Comparison of ENCODE assay signal across 18 mouse cellular contexts in genomic region chr10:66558097-66558840, GRCm38 (mm10).
A peak's percentile ranks its signal among the peaks of the same experiment; 100 is the strongest.
DNase-seq lines count a peak whose midpoint lies in the region; ATAC-seq and TF ChIP-seq lines count a peak whose summit lies in the region.
"Had no signal": no experiment of that assay in that cellular context is flagged by ENCODE, and none has a peak within 500 bp of the region (broad histone marks: within the 10 kb centered on the region; RNA-seq: fewer than 3 reads in every experiment).

No protein-coding gene starts in this region.

- TF ChIP-seq CTCF in lung, postnatal 0 days (IDR thresholded peaks at IDR 0.05): no peak

- H3K27ac ChIP-seq in neural tube, embryonic 12.5 days: no peak overlapping the region
- H3K27ac ChIP-seq in neural tube, embryonic 15.5 days (replicated peaks): no peak overlapping the region
- H3K27ac ChIP-seq in hindbrain, embryonic 13.5 days: no peak overlapping the region
- no peak overlapping the region for H3K27ac ChIP-seq in lung, postnatal 0 days (ENCODE audit: low read length)
- H3K27ac ChIP-seq: limb, embryonic 12.5 days; liver, embryonic 14.5 days; neural tube, embryonic 13.5 days had no signal

- no peak overlapping the region for H3K9ac ChIP-seq in neural tube, embryonic 12.5 days
- no peak overlapping the region for H3K9ac ChIP-seq in neural tube, embryonic 15.5 days (replicated peaks)
- no peak overlapping the region for H3K9ac ChIP-seq in hindbrain, embryonic 13.5 days
- no peak overlapping the region for H3K9ac ChIP-seq in lung, postnatal 0 days (replicated peaks; ENCODE audit: low read depth)
- H3K9ac ChIP-seq: limb, embryonic 12.5 days; liver, embryonic 14.5 days; neural tube, embryonic 13.5 days had no signal

- peak; percentile 48 for ATAC-seq in neural tube, embryonic 12.5 days (ENCODE audit: low FRiP score, low read depth)
- no peak for ATAC-seq in neural tube, embryonic 15.5 days (ENCODE audit: low FRiP score)
- peak; percentile 69 for ATAC-seq in hindbrain, embryonic 13.5 days (ENCODE audit: low FRiP score)
- no peak for ATAC-seq in lung, postnatal 0 days

- no peaks in the 10 kb centered on the region for H3K36me3 ChIP-seq in neural tube, embryonic 12.5 days
- H3K36me3 ChIP-seq in neural tube, embryonic 15.5 days: no peaks in the 10 kb centered on the region
- no peaks in the 10 kb centered on the region for H3K36me3 ChIP-seq in hindbrain, embryonic 13.5 days
- H3K36me3 ChIP-seq in lung, postnatal 0 days (ENCODE audit: insufficient read depth, low read length): no peaks in the 10 kb centered on the region
- H3K36me3 ChIP-seq: limb, embryonic 12.5 days; neural tube, embryonic 13.5 days had no signal

- no peaks in the 10 kb centered on the region for H3K9me3 ChIP-seq in neural tube, embryonic 12.5 days
- no peaks in the 10 kb centered on the region for H3K9me3 ChIP-seq in neural tube, embryonic 15.5 days (replicated peaks)
- H3K9me3 ChIP-seq in hindbrain, embryonic 13.5 days: no peaks in the 10 kb centered on the region
- no peaks in the 10 kb centered on the region for H3K9me3 ChIP-seq in lung, postnatal 0 days (ENCODE audit: low read length)
- H3K9me3 ChIP-seq: limb, embryonic 12.5 days; neural tube, embryonic 13.5 days had no signal

- no peak overlapping the region for H3K4me3 ChIP-seq in neural tube, embryonic 12.5 days
- no peak overlapping the region for H3K4me3 ChIP-seq in neural tube, embryonic 15.5 days (replicated peaks)
- H3K4me3 ChIP-seq in hindbrain, embryonic 13.5 days: no peak overlapping the region
- no peak overlapping the region for H3K4me3 ChIP-seq in lung, postnatal 0 days (ENCODE audit: low read depth, low read length)
- H3K4me3 ChIP-seq: limb, embryonic 12.5 days; neural tube, embryonic 13.5 days had no signal

- WGBS in neural tube, embryonic 12.5 days: 53% methylated on average over 6 of the region's 6 CpGs
- WGBS in neural tube, embryonic 15.5 days: 44% methylated on average over 6 of the region's 6 CpGs
- 29% methylated on average over 6 of the region's 6 CpGs for WGBS in hindbrain, embryonic 13.5 days
- 75% methylated on average over 6 of the region's 6 CpGs for WGBS in lung, postnatal 0 days

- H3K27me3 ChIP-seq in neural tube, embryonic 12.5 days (replicated peaks): no peaks in the 10 kb centered on the region
- no peaks in the 10 kb centered on the region for H3K27me3 ChIP-seq in neural tube, embryonic 15.5 days (replicated peaks)
- H3K27me3 ChIP-seq in hindbrain, embryonic 13.5 days: no peaks in the 10 kb centered on the region
- H3K27me3 ChIP-seq in lung, postnatal 0 days (replicated peaks; ENCODE audit: insufficient read depth, low read length): no peaks in the 10 kb centered on the region
- H3K27me3 ChIP-seq: limb, embryonic 12.5 days; neural tube, embryonic 13.5 days had no signal

- H3K4me1 ChIP-seq in neural tube, embryonic 12.5 days: no peaks in the 10 kb centered on the region; the same call in 1 of the 2 replicates
- no peaks in the 10 kb centered on the region for H3K4me1 ChIP-seq in neural tube, embryonic 15.5 days
- H3K4me1 ChIP-seq in hindbrain, embryonic 13.5 days (replicated peaks): peaks cover 8% of the 10 kb centered on the region; the same call in 1 of the 2 replicates
- H3K4me1 ChIP-seq in lung, postnatal 0 days (ENCODE audit: insufficient read depth, low read depth, low read length): no peaks in the 10 kb centered on the region
- H3K4me1 ChIP-seq: limb, embryonic 12.5 days had no signal

- peak; percentile 14 for DNase-seq in embryo, embryonic 11 days
- no peak for DNase-seq in embryo, embryonic 9.5 days (ENCODE audit: extremely low spot score)
- no peak for DNase-seq in adrenal gland, adult 2 months
- DNase-seq in gastrocnemius, adult 8-10 months (ENCODE audit: low spot score in 2 of 2): no peak
- DNase-seq in lung, postnatal 0 days (ENCODE audit: low spot score): no peak
- DNase-seq: adrenal gland, postnatal 10 days; cerebellum, adult 18-20 months; gastrocnemius, postnatal 36 days; kidney, adult 2 months; kidney, postnatal 36 days; layer of hippocampus, adult 9-11 months; lung, postnatal 14 days had no signal

- TF ChIP-seq EP300 in lung, postnatal 0 days (IDR thresholded peaks at IDR 0.05): no peak

- no peak overlapping the region for H3K4me2 ChIP-seq in neural tube, embryonic 12.5 days (replicated peaks)
- no peak overlapping the region for H3K4me2 ChIP-seq in neural tube, embryonic 15.5 days
- H3K4me2 ChIP-seq in hindbrain, embryonic 13.5 days: no peak overlapping the region
- H3K4me2 ChIP-seq in lung, postnatal 0 days (replicated peaks; ENCODE audit: low read depth, low read length): no peak overlapping the region
- H3K4me2 ChIP-seq: limb, embryonic 12.5 days; neural tube, embryonic 13.5 days had no signal

Comparison
In these comparisons a context has a peak if more than half of its experiments do, and no peak if none do; other contexts are left out.
1. ATAC-seq: peak in neural tube, embryonic 12.5 days (single experiment) and hindbrain, embryonic 13.5 days (single experiment); none in neural tube, embryonic 15.5 days (single experiment) and lung, postnatal 0 days (single experiment).